Mouse (Mus musculus) inflammation-experienced regulatory T-cells, adult 16 weeks (primary cell): ENCODE measurements around the gene Hmgb4. TPM values are rescaled to one million over a fixed set of nuclear protein-coding genes. Genes with fewer than 3 reads are reported as not detected.

Experiments
- polyA plus RNA-seq: library from polyadenylated mRNA; unstranded; fragments of 100-300 nt; shearing (Covaris generic); gene quantifications from one replicate; pipeline ENCODE4 v1.2.1, GENCODE M21; 2017

Hmgb4 gene
- not detected for polyA plus RNA-seq

GRCm38 (mm10) chr4:128260907-128261560 lies at the start of gene Hmgb4:
Hmgb4 (minus strand) TSS chr4:128260957.

